In the genomic region with DNA sequence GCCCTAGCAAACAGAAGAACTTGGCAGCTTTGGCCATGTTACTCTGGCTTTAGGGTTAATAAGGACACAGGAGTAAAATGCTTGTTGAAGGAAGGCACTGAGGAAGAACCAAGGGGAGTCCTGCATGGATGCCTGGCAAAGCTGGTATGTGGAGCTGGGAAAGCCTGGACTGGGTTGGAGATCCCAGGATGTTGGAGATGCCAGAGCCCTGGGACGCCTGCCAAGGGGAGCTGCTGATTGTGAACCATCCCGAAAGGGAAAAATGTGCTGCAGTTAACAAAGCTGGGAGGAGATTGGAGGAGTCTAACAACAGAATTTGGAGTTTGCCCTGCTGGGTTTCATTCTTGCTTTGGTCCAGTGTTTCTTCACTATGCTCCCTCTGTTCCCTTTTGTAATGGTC, we compare ENCODE assay signal across 8 mouse cellular contexts.
DNase-seq lines count a peak whose midpoint lies in the region; ATAC-seq lines count a peak whose summit lies in the region.
"Had no signal": no experiment of that assay in that cellular context is flagged by ENCODE, and none has a peak within 500 bp of the region (broad histone marks: within the 10 kb centered on the region; RNA-seq: fewer than 3 reads in every experiment).

No protein-coding gene starts in this region.

- H3K36me3 ChIP-seq in neural tube, embryonic 15.5 days, result no peaks in the 10 kb centered on the region
- H3K36me3 ChIP-seq in midbrain, embryonic 13.5 days, result no peaks in the 10 kb centered on the region
- H3K36me3 ChIP-seq: liver, embryonic 15.5 days had no signal

- intact Hi-C loops in heart, postnatal 10 days (cut with DNase I), result no loop called here

- no peaks in the 10 kb centered on the region for H3K9me3 ChIP-seq in neural tube, embryonic 15.5 days (replicated peaks)
- no peaks in the 10 kb centered on the region for H3K9me3 ChIP-seq in midbrain, embryonic 13.5 days
- H3K9me3 ChIP-seq: liver, embryonic 15.5 days had no signal

- 82% methylated on average over 2 of the region's 2 CpGs for WGBS in neural tube, embryonic 15.5 days
- WGBS in midbrain, embryonic 13.5 days, result 74% methylated on average over 2 of the region's 2 CpGs

- no peak overlapping the region for H3K4me3 ChIP-seq in neural tube, embryonic 15.5 days (replicated peaks)
- H3K4me3 ChIP-seq in midbrain, embryonic 13.5 days (replicated peaks), result no peak overlapping the region
- H3K4me3 ChIP-seq: liver, embryonic 15.5 days had no signal

- no peak overlapping the region for H3K4me2 ChIP-seq in neural tube, embryonic 15.5 days
- no peak overlapping the region for H3K4me2 ChIP-seq in midbrain, embryonic 13.5 days (replicated peaks)
- H3K4me2 ChIP-seq: liver, embryonic 15.5 days had no signal

- no peaks in the 10 kb centered on the region for H3K27me3 ChIP-seq in neural tube, embryonic 15.5 days (replicated peaks)
- no peaks in the 10 kb centered on the region for H3K27me3 ChIP-seq in midbrain, embryonic 13.5 days
- H3K27me3 ChIP-seq: liver, embryonic 15.5 days had no signal

- DNase-seq in right cerebral cortex, adult 18-20 months, result peak; percentile 49
- no peak for DNase-seq in right cerebral cortex, adult 2 months (ENCODE audit: low spot score in 2 of 2)
- DNase-seq in cerebellum, adult 9-11 months, result peak; percentile 91
- peak; percentile 88 to 90 for DNase-seq in heart, postnatal 10 days
- peak; percentile 81 for DNase-seq in lung, postnatal 10 days

- H3K9ac ChIP-seq in neural tube, embryonic 15.5 days (replicated peaks), result no peak overlapping the region
- no peak overlapping the region for H3K9ac ChIP-seq in midbrain, embryonic 13.5 days (replicated peaks)
- H3K9ac ChIP-seq: liver, embryonic 15.5 days had no signal

- no peak for ATAC-seq in neural tube, embryonic 15.5 days (ENCODE audit: low FRiP score)
- ATAC-seq in midbrain, embryonic 13.5 days, result no peak

- H3K27ac ChIP-seq in neural tube, embryonic 15.5 days (replicated peaks), result no peak overlapping the region
- H3K27ac ChIP-seq in midbrain, embryonic 13.5 days, result no peak overlapping the region
- H3K27ac ChIP-seq: liver, embryonic 15.5 days had no signal

- no peaks in the 10 kb centered on the region for H3K4me1 ChIP-seq in neural tube, embryonic 15.5 days
- peaks cover 4% of the 10 kb centered on the region; the same call in 1 of the 2 replicates for H3K4me1 ChIP-seq in midbrain, embryonic 13.5 days (replicated peaks)
- H3K4me1 ChIP-seq: liver, embryonic 15.5 days had no signal

Comparison
In these comparisons a context has a peak if more than half of its experiments do, and no peak if none do; other contexts are left out.
1. DNase-seq: peak in right cerebral cortex, adult 18-20 months (single experiment), cerebellum, adult 9-11 months (single experiment), heart, postnatal 10 days (2 of 2) and lung, postnatal 10 days (single experiment); none in right cerebral cortex, adult 2 months (0 of 2).